Mouse (Mus musculus) ES-E14 (cell line): ENCODE measurements at regions not wholly inside any gene's neighbourhood (a gene's known extent, or its start where the extent isn't known, plus 50 kb on each side); places are given as distances from the start of the nearest gene placed in this dataset.

Source experiments
- DNase-seq: peaks from one replicate; pipeline ENCODE4 v3.0.0-alpha.2; 2013; ENCODE audit warnings: low read depth, low spot score
- H3K27ac ChIP-seq: 2 replicates; pipeline ENCODE4 v1.5.1; 2012; ENCODE audit warnings: low read depth, mild to moderate bottlenecking, low read length, moderate library complexity, mixed read lengths; ENCODE audit not compliant: poor library complexity, insufficient read depth, severe bottlenecking
- H3K36me3 ChIP-seq: 2 replicates; pipeline ENCODE4 v1.6.1; 2012; ENCODE audit warnings: mild to moderate bottlenecking, low read length, moderate library complexity, mixed read lengths; ENCODE audit not compliant: control insufficient read depth, poor library complexity, insufficient read depth, severe bottlenecking
- H3K4me1 ChIP-seq, 2 experiments: fragments of 150-350 bp in 1 of 2; sonication (generic) in 1 of 2; 2 replicates each; pipeline ENCODE4 v1.6.1; 2012; ENCODE audit warnings: low read length in 2 of 2, mild to moderate bottlenecking in 1 of 2, mixed read lengths in 1 of 2; ENCODE audit not compliant: control insufficient read depth in 2 of 2, insufficient read depth in 2 of 2, poor library complexity in 1 of 2
- H3K4me3 ChIP-seq, 2 experiments: fragments of 150-350 bp in 1 of 2; sonication (generic) in 1 of 2; 2 replicates each; pipeline ENCODE4 v1.5.1; 2012; ENCODE audit warnings: low read length in 2 of 2, low read depth in 1 of 2, mild to moderate bottlenecking in 1 of 2, mixed read lengths in 1 of 2; ENCODE audit not compliant: insufficient read depth in 1 of 2, poor library complexity in 1 of 2, severe bottlenecking in 1 of 2
- H3K9ac ChIP-seq: 2 replicates; pipeline ENCODE4 v1.6.1; 2012; ENCODE audit warnings: low read depth, mild to moderate bottlenecking, low read length, mixed read lengths; ENCODE audit not compliant: poor library complexity, insufficient read depth, severe bottlenecking
- H3K9me3 ChIP-seq: fragments of 150-350 bp; sonication (generic); 2 replicates; pipeline ENCODE4 v1.6.1; 2012; ENCODE audit warnings: low read depth, mild to moderate bottlenecking, low read length; ENCODE audit not compliant: control insufficient read depth, insufficient read depth
- CHD2 ChIP-seq: IDR thresholded peaks from 2 replicates; pipeline ENCODE4 v1.6.1; 2014; ENCODE audit warnings: mild to moderate bottlenecking, low read depth, low read length, inconsistent platforms
- HCFC1 ChIP-seq: IDR thresholded peaks from 2 replicates; pipeline ENCODE4 v1.6.1; 2012; ENCODE audit warnings: low read length, inconsistent platforms, borderline replicate concordance; ENCODE audit not compliant: insufficient read depth
- MAFK ChIP-seq: IDR thresholded peaks from 2 replicates; pipeline ENCODE4 v1.6.1; 2014; ENCODE audit warnings: mild to moderate bottlenecking, low read depth, low read length, inconsistent platforms; ENCODE audit not compliant: insufficient read depth
- ZC3H11A ChIP-seq: IDR thresholded peaks from 2 replicates; pipeline ENCODE4 v1.6.1; 2012; ENCODE audit warnings: low read depth, mild to moderate bottlenecking, inconsistent platforms, low read length, borderline replicate concordance
- ZNF384 ChIP-seq: IDR thresholded peaks from 2 replicates; pipeline ENCODE4 v1.6.1; 2012; ENCODE audit warnings: low read depth, low read length, inconsistent platforms
- in situ Hi-C, 2 experiments: fragments of 600-800 bp; cut with MboI; formaldehyde crosslinking; loops; one replicate each; pipeline ENCODE4 v1.15.1; 2025; ENCODE audit warnings: low sequenced_read_pairs in 2 of 2, inconsistent platforms in 1 of 2; ENCODE audit not compliant: unreplicated experiment in 2 of 2

- DNase-seq: no peak
- Histone ChIP-seq H3K36me3 (no peaks in the 10 kb centered on the region), H3K4me3 (no peak overlapping the region), H3K4me1 (no peaks in the 10 kb centered on the region), H3K9me3 (no peaks in the 10 kb centered on the region), H3K27ac (no peak overlapping the region), H3K9ac (no peak overlapping the region)
- in situ Hi-C loops: no loop called here
- TF ChIP-seq MAFK: no peak
- no peak for TF ChIP-seq ZC3H11A
Observed at GRCm38 (mm10) chr1:142895081-142895480, 745.4 kb upstream of the B3galt2 start.

GRCm38 (mm10) chr1:142909907-142910306, 730.6 kb upstream of the B3galt2 start:
- H3K4me3 ChIP-seq: no peak overlapping the region
- DNase-seq: no peak
- no peak for TF ChIP-seq CHD2
- TF ChIP-seq MAFK: no peak
- TF ChIP-seq ZC3H11A: no peak
- no peak for TF ChIP-seq ZNF384
- TF ChIP-seq HCFC1: no peak
- no peak overlapping the region for H3K9ac ChIP-seq
- H3K4me1 ChIP-seq: no peaks in the 10 kb centered on the region
- H3K27ac ChIP-seq: no peak overlapping the region
- no peaks in the 10 kb centered on the region for H3K9me3 ChIP-seq
- in situ Hi-C loops: no loop called here
- no peaks in the 10 kb centered on the region for H3K36me3 ChIP-seq

- no peak for DNase-seq
- H3K4me3 ChIP-seq: no peak overlapping the region
- no peak overlapping the region for H3K27ac ChIP-seq
- no peak overlapping the region for H3K9ac ChIP-seq
- TF ChIP-seq MAFK (no peak), ZC3H11A (no peak), HCFC1 (no peak), CHD2 (no peak), ZNF384 (no peak)
- no peaks in the 10 kb centered on the region for H3K9me3 ChIP-seq
- no peaks in the 10 kb centered on the region for H3K36me3 ChIP-seq
- H3K4me1 ChIP-seq: no peaks in the 10 kb centered on the region
- in situ Hi-C loops: no loop called here
Observed at GRCm38 (mm10) chr1:142956686-142957085, 683.8 kb upstream of the B3galt2 start.

GRCm38 (mm10) chr1:142971475-142971874, 669.0 kb upstream of the B3galt2 start:
- in situ Hi-C loops: no loop called here
- no peak for TF ChIP-seq ZNF384
- no peak for TF ChIP-seq MAFK
- no peak for TF ChIP-seq CHD2
- TF ChIP-seq ZC3H11A: no peak
- no peak for TF ChIP-seq HCFC1

GRCm38 (mm10) chr1:142973387-142973786, 667.1 kb upstream of the B3galt2 start:
- H3K4me1 ChIP-seq: no peaks in the 10 kb centered on the region
- no peaks in the 10 kb centered on the region for H3K36me3 ChIP-seq
- TF ChIP-seq CHD2 (no peak), ZNF384 (no peak), ZC3H11A (no peak), MAFK (no peak), HCFC1 (no peak)
- in situ Hi-C loops: no loop called here
- no peak for DNase-seq
- H3K4me3 ChIP-seq: no peak overlapping the region
- H3K9ac ChIP-seq: no peak overlapping the region
- no peaks in the 10 kb centered on the region for H3K9me3 ChIP-seq
- no peak overlapping the region for H3K27ac ChIP-seq

More at GRCm38 (mm10) chr1:142971475-142971874, 669.0 kb upstream of the B3galt2 start:
- Histone ChIP-seq H3K27ac (no peak overlapping the region), H3K36me3 (no peaks in the 10 kb centered on the region), H3K4me1 (no peaks in the 10 kb centered on the region), H3K9ac (no peak overlapping the region), H3K4me3 (no peak overlapping the region), H3K9me3 (no peaks in the 10 kb centered on the region)
- no peak for DNase-seq
